Mouse (Mus musculus) adrenal gland, adult 8-10 months (tissue): ENCODE measurements around the gene Sycp2l. TPM values are rescaled to one million over a fixed set of nuclear protein-coding genes. Genes with fewer than 3 reads are reported as not detected.

Experiments
- DNase-seq: peaks from one replicate; pipeline ENCODE4 v3.0.0; 2022
- total RNA-seq, 4 experiments: library from RNA; stranded (reverse); gene quantifications; 2 replicates each; pipeline ENCODE4 v1.2.4; 2022

Sycp2l gene
- not detected for total RNA-seq

DNA sequence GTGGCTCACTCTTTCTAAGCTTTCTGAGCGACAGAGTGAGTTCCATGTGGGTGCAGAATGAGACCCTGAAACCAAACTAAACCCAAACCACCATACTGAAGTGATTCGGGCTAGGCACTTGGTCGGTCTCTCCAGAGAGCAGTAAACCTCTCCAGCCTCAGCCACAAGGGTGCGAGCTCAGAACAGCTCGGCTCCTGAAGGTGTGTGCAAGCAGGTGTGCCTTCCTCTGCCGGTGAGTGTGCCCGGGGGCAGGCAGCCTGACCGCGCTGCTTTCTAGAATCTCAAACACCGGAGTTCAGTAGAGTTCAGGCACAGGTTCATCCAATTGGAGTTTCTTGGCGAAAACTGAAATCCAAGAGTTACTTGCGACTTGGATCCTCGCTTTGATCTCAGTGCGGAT is at the start of gene Sycp2l:
Gene Sycp2l, plus strand, starts transcription at position 368 of the 400 bp plus-strand sequence.
- no peak for DNase-seq

DNA sequence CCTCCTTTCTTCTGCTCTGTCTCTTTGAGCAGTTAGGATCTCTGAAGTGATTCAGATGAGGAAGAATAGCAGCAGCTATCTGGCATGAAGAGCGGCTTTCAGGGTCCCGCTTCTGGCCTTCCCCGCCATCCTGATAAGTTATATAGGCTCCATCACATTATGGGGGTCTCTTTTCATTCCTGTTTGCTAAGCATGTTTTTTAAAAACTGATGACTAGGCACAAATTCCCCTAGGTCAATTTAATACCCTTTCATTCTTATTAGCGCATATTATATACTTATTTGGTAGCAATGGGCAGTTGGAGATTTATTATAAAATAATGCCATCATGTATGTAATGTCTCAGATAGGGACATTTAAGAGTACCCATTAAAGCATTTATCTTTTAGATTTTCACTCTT is 46.5 kb upstream of the Sycp2l start:
- DNase-seq: no peak

- DNase-seq: no peak
Measured at GRCm38 (mm10) chr13:41071617-41072016, 42.5 kb upstream of the Sycp2l start.

GRCm38 (mm10) chr13:41073819-41074218 is 40.3 kb upstream of the Sycp2l start:
- no peak for DNase-seq

- DNase-seq: no peak
Measured at GRCm38 (mm10) chr13:41077921-41078320, 36.2 kb upstream of the Sycp2l start.

- DNase-seq: no peak
Measured at GRCm38 (mm10) chr13:41078690-41079420, 35.3 kb upstream of the Sycp2l start.

- peak; percentile 30 for DNase-seq
Measured at GRCm38 (mm10) chr13:41079421-41079780, 34.7 kb upstream of the Sycp2l start, which contains the start of gene Mak. TSS of gene Mak (minus strand) at chr13:41079706.

DNA sequence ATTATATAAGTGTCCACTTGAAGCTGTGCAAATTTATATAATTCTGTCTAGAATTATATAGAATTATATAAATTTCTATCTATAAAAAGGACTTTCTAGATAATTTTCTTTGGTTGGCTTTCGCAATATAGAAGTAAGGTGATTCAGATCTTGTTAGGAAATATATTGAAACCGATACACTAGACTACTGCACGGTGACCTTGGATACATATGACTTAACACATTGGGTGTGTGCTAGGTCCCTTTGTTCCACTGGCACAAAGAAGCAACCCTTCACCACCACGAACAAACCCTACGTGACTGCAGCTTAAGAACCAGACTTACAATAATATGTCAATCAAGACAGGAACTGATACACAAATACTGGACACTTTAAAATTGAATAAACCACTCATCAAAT is 34.2 kb upstream of the Sycp2l start:
- no peak for DNase-seq

- no peak for DNase-seq
Measured at GRCm38 (mm10) chr13:41080700-41081099, 33.4 kb upstream of the Sycp2l start.

- DNase-seq: no peak
Measured at GRCm38 (mm10) chr13:41084521-41084920, 29.6 kb upstream of the Sycp2l start.

DNA sequence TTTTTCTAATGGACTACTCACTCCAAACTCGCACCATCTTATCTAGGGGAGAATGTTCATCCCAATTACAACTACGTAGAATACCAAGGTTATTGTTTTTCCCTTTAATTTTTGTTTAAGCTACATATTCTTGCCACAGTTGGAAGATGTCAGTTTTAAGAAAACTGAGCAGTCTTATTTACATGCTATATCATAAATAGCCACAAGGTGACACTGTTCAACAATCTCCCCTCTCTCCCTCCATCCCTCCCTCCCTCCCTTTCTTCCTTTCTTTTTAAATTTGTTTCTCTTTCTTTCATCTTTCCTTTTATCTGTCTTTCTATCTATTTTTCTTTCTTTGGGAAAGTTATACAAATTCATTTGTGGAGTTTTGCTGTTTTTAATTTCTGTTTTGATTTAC is 29.0 kb upstream of the Sycp2l start:
- DNase-seq: no peak

- no peak for DNase-seq
Measured at GRCm38 (mm10) chr13:41088746-41089145, 25.4 kb upstream of the Sycp2l start.

DNA sequence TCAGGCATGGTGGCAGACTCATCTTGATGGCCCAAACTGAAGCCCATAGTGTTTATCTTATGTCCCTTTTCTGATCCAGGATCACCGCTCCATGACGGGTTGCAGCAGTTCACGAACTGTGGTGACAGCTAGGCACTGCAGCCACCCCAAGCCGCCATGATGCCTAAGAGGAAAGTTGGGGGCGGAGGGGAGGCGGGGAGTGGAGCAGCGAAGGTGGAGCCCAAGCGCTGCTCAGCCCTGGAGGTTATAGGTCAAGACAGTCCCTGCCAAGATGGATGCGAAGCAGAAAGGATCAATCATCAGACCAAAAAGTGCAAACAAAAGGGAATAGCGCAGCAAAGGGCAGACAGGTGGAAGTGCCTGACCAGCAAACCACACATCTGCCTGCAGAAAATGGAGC is 22.8 kb upstream of the Sycp2l start:
- DNase-seq: no peak

DNA sequence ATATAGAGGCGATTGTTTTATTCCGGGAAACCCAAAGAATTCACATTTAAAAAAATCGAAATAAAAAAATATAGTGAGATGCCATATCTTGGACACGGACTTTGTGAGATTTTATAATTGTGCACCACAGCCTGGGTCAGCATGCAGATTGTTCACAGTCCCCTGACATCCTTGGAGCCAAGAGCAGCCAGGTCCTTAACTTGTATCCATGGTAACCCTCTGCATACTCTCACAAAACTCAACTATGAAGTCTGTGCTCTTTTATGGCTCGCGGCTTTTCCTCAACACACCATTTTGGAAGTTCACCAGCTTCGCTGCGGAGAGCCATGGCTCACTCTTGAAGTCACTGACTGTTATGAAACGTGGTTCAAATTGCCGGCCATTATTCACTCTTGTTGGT is 19.9 kb upstream of the Sycp2l start:
- DNase-seq: no peak

GRCm38 (mm10) chr13:41097324-41098058 is 16.6 kb upstream of the Sycp2l start:
- no peak for DNase-seq

- DNase-seq: no peak
Measured at GRCm38 (mm10) chr13:41098325-41098724, 15.8 kb upstream of the Sycp2l start.

- DNase-seq: no peak
Measured at GRCm38 (mm10) chr13:41100031-41100430, 14.1 kb upstream of the Sycp2l start.

DNA sequence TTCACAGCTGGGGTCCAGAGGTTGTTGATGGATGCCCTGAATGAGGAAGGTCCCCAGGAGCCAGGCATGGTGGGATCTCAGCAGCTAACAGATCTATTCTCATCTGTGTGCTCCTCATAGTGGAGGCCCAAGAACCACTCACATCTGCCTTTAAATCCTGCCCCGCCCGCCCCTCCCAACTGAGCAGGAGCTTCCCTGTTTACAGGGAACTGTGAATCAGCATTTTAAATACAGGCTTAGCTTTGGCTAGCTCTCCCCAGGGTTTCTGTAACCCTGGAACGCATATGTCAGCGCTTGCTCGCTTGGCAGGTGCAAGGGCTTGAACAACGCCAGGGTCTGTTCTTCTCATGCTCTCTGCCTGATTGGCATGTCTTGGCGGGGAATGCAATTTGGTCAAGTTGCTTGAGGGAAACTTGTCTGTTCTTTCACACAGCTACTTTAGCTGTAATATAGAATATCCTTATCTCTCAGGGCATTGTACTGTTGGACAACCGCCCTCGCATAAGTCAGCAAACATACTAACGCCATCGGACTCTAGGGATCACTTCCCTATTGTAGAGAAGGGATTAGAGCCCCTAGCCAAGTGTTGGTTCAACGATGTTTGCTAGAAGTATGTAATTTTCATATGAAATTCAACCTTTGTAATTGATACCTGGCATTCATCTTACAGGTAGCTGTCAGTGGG is 10.1 kb upstream of the Sycp2l start:
- DNase-seq: no peak

DNA sequence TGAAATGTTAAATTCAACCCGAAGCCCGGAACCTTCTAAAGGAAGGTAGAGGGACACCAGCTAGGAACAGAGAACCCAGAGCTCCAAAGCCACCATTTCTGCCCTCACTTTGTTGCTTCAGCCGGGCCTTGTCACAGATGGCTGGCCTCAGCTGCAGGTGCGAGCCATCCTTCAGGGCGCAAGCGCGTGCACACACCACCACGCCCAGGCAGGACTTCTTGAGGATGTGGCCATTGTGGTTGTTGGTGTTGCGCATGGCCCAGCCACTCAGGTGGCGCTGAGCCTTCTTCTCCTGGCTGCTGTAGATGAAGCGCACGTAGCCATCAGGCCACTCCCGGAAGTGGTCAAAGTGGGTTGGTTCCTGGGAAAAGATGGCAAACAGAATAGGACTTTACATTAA is 8.6 kb upstream of the Sycp2l start:
- no peak for DNase-seq

DNA sequence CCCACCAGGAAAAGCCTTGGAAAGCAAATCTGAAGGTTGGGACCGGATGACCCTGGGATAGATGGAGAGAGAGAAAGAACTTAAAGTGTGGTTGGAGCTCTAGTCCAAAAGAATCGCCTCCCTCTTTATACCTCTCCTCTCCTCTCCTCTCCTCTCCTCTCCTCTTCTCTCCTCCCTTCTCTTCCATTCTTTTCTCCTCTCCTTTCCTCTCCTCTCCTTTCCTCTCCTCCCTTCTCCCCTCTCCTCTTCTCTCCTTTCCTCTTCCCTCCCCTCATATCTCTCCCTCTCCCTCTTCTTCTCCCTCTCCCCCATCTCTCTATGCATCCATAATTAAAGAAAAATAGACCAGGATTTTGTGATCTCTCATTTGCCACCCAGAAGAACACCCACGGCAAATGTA is 3.2 kb upstream of the Sycp2l start, which contains the start of gene Gcm2:
Gene Gcm2, minus strand, starts transcription at position 101 of the 400 bp plus-strand sequence.
- no peak for DNase-seq

- DNase-seq: no peak
Measured at GRCm38 (mm10) chr13:41119152-41119945, 5.2 kb downstream of the Sycp2l start.

DNA sequence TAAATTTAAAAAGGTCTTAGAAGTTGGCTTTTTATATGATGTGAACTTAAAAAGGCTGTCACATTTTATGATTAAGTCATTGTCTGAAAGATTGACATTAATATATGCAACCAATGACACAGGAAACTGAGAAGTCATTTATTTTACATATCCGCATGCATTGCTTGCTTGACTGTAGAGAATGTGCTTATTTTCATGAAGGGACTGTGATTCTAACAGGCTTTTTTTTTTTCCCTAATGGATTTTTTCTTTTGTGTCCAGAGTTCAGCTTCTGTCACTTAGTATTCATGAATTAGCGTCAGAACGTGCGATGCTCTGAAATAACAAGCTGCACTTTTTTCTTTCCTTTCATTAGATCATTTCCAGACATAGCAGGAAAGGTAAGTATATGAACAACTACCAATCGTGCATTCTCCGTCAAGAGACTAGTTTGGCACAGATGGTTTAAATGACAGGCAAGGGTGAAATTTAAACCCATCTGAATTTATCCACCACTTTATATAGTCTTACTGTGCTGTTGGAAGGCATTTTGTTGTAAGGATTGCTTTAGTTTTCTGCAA is 9.6 kb downstream of the Sycp2l start:
- no peak for DNase-seq
